Mouse (Mus musculus) MEL (cell line): ENCODE results near the gene Zkscan6.

ENCODE experiments used
- CTCF ChIP-seq, 3 experiments: IDR thresholded peaks in 2 of 3; conservative IDR thresholded peaks in 1 of 3; 2 replicates each; pipeline ENCODE4 v1.5.1; 2011 to 2012; ENCODE audit warnings: low read length in 3 of 3, low read depth in 2 of 3, mild to moderate bottlenecking in 2 of 3, improper control_type of control experiment in 1 of 3, inconsistent platforms in 1 of 3, mixed read lengths in 1 of 3, moderate library complexity in 1 of 3; ENCODE audit not compliant: control insufficient read depth in 1 of 3, insufficient read depth in 1 of 3, poor library complexity in 1 of 3, severe bottlenecking in 1 of 3
- GATA1 ChIP-seq: IDR thresholded peaks from 2 replicates; pipeline ENCODE4 v1.6.1; 2011; ENCODE audit warnings: low read depth, low read length, improper control_type of control experiment
- MAFK ChIP-seq: IDR thresholded peaks from 2 replicates; pipeline ENCODE4 v1.6.1; 2011; ENCODE audit warnings: low read depth, mild to moderate bottlenecking, low read length, improper control_type of control experiment, borderline replicate concordance
- NRF1 ChIP-seq: IDR thresholded peaks from 2 replicates; pipeline ENCODE4 v1.6.1; 2014; ENCODE audit warnings: low read depth, mild to moderate bottlenecking, inconsistent platforms, low read length, improper control_type of control experiment, moderate library complexity; ENCODE audit not compliant: poor library complexity, insufficient read depth, severe bottlenecking
- ZKSCAN1 ChIP-seq: IDR thresholded peaks from 2 replicates; pipeline ENCODE4 v1.6.1; 2012; ENCODE audit warnings: low read depth, mild to moderate bottlenecking, inconsistent platforms, low read length, improper control_type of control experiment, moderate library complexity

GRCm38 (mm10) chr11:65779578-65779977, 27.4 kb upstream of the Zkscan6 start:
- TF ChIP-seq ZKSCAN1 (no peak), GATA1 (no peak), CTCF (IDR thresholded peaks at IDR 0.05 in 2 of 3, conservative IDR thresholded peaks at IDR 0.05 in 1 of 3; ENCODE audit: control insufficient read depth in 1 of 3, insufficient read depth in 1 of 3, low read depth in 2 of 3, low read length in 3 of 3, poor library complexity in 1 of 3, severe bottlenecking in 1 of 3) (no peak), NRF1 (no peak), MAFK (no peak)
